Mouse (Mus musculus) midbrain, embryonic 13.5 days (tissue): Measurements from ENCODE around the gene Iqgap2. TPM values are rescaled to one million over a fixed set of nuclear protein-coding genes. Genes with fewer than 3 reads are reported as not detected.
A peak's percentile ranks its signal among the peaks of the same experiment; 100 is the strongest.

Experiments used
- ATAC-seq: fragments of 200-750 bp; cut with Nextera tagmentation; 2 replicates; pipeline ENCODE4 v1.8.0; 2017; ENCODE audit warnings: mild to moderate bottlenecking, moderate TSS enrichment, moderate library complexity
- H3K27ac ChIP-seq: fragments of 300-500 bp; sonication (generic); 2 replicates; pipeline ENCODE4 v1.5.1; 2015; ENCODE audit warnings: inconsistent platforms, mild to moderate bottlenecking, moderate library complexity
- H3K27me3 ChIP-seq: fragments of 300-500 bp; sonication (generic); 2 replicates; pipeline ENCODE4 v1.6.1; 2015; ENCODE audit warnings: mild to moderate bottlenecking, inconsistent platforms
- H3K36me3 ChIP-seq: fragments of 300-500 bp; sonication (generic); 2 replicates; pipeline ENCODE4 v1.6.1; 2015; ENCODE audit warnings: mild to moderate bottlenecking, inconsistent platforms
- H3K4me1 ChIP-seq: fragments of 300-500 bp; sonication (generic); replicated peaks from 2 replicates; pipeline ENCODE4 v1.6.1; 2015; ENCODE audit warnings: inconsistent platforms
- H3K4me2 ChIP-seq: fragments of 300-500 bp; sonication (generic); replicated peaks from 2 replicates; pipeline ENCODE4 v1.6.1; 2015; ENCODE audit warnings: moderate library complexity, mild to moderate bottlenecking, inconsistent platforms
- H3K4me3 ChIP-seq: fragments of 300-500 bp; sonication (generic); replicated peaks from 2 replicates; pipeline ENCODE4 v1.5.1; 2015; ENCODE audit warnings: mild to moderate bottlenecking, inconsistent platforms
- H3K9ac ChIP-seq: fragments of 300-500 bp; sonication (generic); replicated peaks from 2 replicates; pipeline ENCODE4 v1.6.1; 2015; ENCODE audit warnings: mild to moderate bottlenecking, inconsistent platforms
- H3K9me3 ChIP-seq: fragments of 300-500 bp; sonication (generic); 2 replicates; pipeline ENCODE4 v1.6.1; 2016; ENCODE audit warnings: mild to moderate bottlenecking, inconsistent platforms
- WGBS: fragments of 180-500 bp; shearing (Covaris S2); methylation state at CpG from one replicate; pipeline ENCODE4 v1.1.7; 2015; 5-methylcytosine and 5-hydroxymethylcytosine counted together
- polyA plus RNA-seq: library from polyadenylated mRNA; unstranded; fragments of >200 nt; fragmentation: Nextera tagmentation; extraction: Ambion mirVana; gene quantifications from 2 replicates; pipeline ENCODE4 v1.2.1, GENCODE M21; 2015

Iqgap2 gene
- polyA plus RNA-seq, 1 experiment from 2014 or later, result 7.4 TPM

DNA sequence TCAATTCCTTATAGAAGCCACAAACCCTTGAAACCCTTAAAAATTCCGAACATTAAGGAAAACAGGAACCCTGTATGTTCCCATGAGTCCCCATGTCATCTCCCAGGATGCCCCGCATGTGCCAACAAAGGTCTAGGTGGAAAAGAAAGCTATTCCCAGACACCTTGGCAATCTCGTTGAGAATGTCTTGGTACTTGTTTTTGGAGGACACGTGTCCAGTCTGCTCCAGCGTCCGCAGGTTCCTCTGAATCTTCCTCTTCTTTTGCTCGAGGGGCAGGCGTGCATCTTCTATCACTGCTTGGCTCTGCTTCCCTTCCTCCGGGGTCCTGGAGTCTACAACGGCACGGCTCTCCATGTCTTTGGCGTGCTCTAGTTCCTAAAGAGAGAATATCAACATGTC, 256.4 kb downstream of the Iqgap2 start:
- Histone ChIP-seq H3K27me3 (no peaks in the 10 kb centered on the region), H3K4me3 (no peak overlapping the region), H3K9ac (no peak overlapping the region), H3K9me3 (no peaks in the 10 kb centered on the region), H3K36me3 (peaks cover 7% of the 10 kb centered on the region; the same call in 1 of the 2 replicates), H3K4me1 (peaks cover 11% of the 10 kb centered on the region), H3K4me2 (no peak overlapping the region), H3K27ac (no peak overlapping the region)
- no peak for ATAC-seq
- WGBS, result 93% methylated on average over 12 of the region's 12 CpGs

DNA sequence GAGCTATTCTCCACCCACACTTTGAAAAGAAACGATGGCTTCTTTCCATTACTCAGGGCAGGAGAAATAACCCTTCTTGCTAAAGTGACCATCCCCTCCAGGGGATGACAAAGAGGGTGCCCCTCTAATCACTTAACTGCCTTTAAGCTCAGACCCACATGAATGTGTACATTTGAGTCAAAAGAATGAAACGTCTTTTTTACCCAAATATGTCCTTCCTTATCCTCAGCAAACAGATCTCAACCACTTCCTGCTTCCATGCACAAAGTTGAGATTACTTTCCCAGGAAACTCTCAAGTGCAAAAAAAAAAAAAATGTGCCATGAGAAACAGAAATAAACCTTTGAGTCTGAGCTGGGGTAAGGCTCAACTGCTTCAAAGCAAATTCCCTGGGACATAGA, 257.3 kb downstream of the Iqgap2 start:
- H3K9ac ChIP-seq, result no peak overlapping the region
- no peak overlapping the region for H3K4me3 ChIP-seq
- peaks cover 8% of the 10 kb centered on the region; the same call in 1 of the 2 replicates for H3K36me3 ChIP-seq
- peaks cover 10% of the 10 kb centered on the region for H3K4me1 ChIP-seq
- no peaks in the 10 kb centered on the region for H3K9me3 ChIP-seq
- no peak overlapping the region for H3K27ac ChIP-seq
- no peaks in the 10 kb centered on the region for H3K27me3 ChIP-seq
- H3K4me2 ChIP-seq, result no peak overlapping the region
- ATAC-seq, result no peak
- WGBS, result 60% methylated on average over 2 of the region's 2 CpGs

DNA sequence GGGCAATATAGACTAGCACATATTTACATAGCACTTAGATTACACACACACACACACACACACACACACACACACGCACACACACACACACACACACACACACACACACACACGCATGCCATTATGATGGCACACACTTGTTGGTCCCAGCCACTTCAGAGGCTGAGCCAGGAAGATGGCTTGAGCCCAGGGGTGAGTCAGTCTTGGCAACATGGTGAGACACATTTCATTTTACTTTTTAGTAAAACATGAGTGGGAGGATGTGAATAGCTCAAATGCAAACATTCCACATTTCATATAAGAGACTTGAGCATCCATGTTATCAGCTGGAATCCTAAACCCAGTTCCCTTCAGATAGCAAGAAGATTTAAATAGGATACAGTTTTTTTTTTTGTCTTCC, 258.3 kb downstream of the Iqgap2 start:
- Histone ChIP-seq H3K4me2 (no peak overlapping the region), H3K9me3 (no peaks in the 10 kb centered on the region), H3K27ac (no peak overlapping the region), H3K9ac (no peak overlapping the region), H3K27me3 (no peaks in the 10 kb centered on the region), H3K4me1 (no peaks in the 10 kb centered on the region), H3K4me3 (no peak overlapping the region), H3K36me3 (peaks cover 16% of the 10 kb centered on the region)
- 68% methylated on average over 2 of the region's 2 CpGs for WGBS
- ATAC-seq, result no peak

DNA sequence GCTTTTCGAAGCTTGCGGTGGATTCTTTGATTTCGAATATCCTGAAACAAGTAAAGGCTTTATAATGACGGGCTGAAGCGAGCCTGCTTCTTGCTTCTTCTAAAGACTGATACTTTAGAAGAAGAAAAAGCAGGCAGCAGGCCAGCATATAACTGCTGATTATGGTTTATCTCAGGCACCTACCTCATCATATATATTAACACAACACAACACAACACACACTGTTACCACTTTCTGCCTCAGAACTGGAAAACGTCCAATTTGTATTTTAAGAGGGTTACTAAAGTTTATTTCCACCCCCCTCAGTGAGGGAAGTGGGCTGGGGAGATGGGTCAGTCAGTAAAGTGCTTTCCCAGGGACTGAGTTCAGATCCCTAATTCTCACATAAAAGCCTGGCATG, 259.6 kb downstream of the Iqgap2 start:
- ATAC-seq, result no peak
- Histone ChIP-seq H3K27me3 (no peaks in the 10 kb centered on the region), H3K4me1 (no peaks in the 10 kb centered on the region), H3K36me3 (peaks cover 16% of the 10 kb centered on the region), H3K9ac (no peak overlapping the region), H3K4me3 (no peak overlapping the region), H3K27ac (no peak overlapping the region), H3K9me3 (no peaks in the 10 kb centered on the region), H3K4me2 (no peak overlapping the region)
- 94% methylated on average over 6 of the region's 6 CpGs for WGBS

DNA sequence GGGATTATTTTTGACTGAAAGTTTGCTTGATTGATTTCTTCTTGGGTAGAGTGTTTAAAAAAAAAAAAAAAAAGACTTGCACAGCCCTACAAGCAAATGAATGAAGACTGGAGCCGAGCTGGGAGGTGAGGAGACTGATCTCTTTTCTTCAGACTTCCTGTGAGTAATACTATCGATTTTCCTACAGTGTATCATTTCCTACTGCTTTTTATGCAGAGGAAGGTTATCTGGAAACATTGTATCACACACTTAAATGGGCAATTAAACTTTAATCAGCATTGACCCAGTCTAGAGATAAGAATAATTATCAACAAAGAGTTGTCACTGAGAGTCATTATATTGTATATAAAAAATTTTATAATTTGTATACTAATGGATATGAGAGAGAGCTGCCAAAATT, 261.0 kb downstream of the Iqgap2 start:
- H3K4me1 ChIP-seq, result no peaks in the 10 kb centered on the region
- no peak overlapping the region for H3K9ac ChIP-seq
- H3K27me3 ChIP-seq, result no peaks in the 10 kb centered on the region
- no peak overlapping the region for H3K4me3 ChIP-seq
- 88% methylated on average over 2 of the region's 2 CpGs for WGBS
- no peak for ATAC-seq
- H3K4me2 ChIP-seq, result no peak overlapping the region
- H3K36me3 ChIP-seq, result peaks cover 16% of the 10 kb centered on the region
- no peak overlapping the region for H3K27ac ChIP-seq
- H3K9me3 ChIP-seq, result no peaks in the 10 kb centered on the region

DNA sequence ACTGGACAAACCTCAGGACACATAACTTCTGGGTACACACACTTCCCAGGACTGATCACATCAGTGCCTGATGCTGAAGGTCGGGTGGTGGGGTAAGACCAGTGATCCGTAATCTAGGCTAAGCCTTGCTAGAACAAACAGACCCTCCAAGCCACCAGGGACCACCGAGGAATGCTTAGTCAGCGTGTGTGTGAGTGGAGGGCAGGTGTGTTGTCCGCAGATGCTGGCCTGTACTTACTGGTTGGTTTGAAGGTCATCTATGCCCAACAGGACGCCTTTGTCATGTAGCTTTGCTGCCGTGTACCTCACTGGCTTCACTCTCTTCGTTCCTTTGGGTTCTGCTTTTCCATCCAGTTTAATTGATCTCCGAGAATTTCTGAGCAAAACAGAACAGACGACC, 262.0 kb downstream of the Iqgap2 start:
- Histone ChIP-seq H3K4me1 (no peaks in the 10 kb centered on the region), H3K27ac (no peak overlapping the region), H3K36me3 (peaks cover 16% of the 10 kb centered on the region), H3K27me3 (no peaks in the 10 kb centered on the region), H3K9me3 (no peaks in the 10 kb centered on the region), H3K4me3 (no peak overlapping the region), H3K9ac (no peak overlapping the region), H3K4me2 (no peak overlapping the region)
- 91% methylated on average over 10 of the region's 10 CpGs for WGBS
- ATAC-seq, result no peak

DNA sequence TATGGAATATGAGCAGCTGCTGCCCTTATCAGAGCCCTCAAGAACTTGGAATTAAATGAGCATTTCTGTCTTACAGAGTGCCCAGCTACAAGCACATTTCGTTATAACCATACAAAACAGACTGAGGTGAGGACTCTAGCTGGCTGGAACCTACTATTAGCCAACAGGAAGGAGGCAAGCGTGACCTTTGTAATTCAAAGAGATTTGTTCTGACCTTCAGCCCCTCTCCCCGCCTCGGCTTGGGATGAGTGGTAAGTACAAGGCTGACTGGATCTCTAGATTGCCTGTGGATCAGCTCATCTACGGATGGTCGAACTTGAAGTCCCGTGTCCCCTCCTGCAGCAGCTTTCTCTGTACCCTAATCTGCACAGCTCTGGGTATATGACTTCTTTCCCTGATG, 265.0 kb downstream of the Iqgap2 start:
- Histone ChIP-seq H3K4me2 (no peak overlapping the region), H3K27ac (no peak overlapping the region), H3K9me3 (no peaks in the 10 kb centered on the region), H3K27me3 (no peaks in the 10 kb centered on the region), H3K4me3 (no peak overlapping the region), H3K4me1 (no peaks in the 10 kb centered on the region), H3K9ac (no peak overlapping the region), H3K36me3 (peaks cover 12% of the 10 kb centered on the region)
- ATAC-seq, result no peak
- 54% methylated on average over 7 of the region's 7 CpGs for WGBS

DNA sequence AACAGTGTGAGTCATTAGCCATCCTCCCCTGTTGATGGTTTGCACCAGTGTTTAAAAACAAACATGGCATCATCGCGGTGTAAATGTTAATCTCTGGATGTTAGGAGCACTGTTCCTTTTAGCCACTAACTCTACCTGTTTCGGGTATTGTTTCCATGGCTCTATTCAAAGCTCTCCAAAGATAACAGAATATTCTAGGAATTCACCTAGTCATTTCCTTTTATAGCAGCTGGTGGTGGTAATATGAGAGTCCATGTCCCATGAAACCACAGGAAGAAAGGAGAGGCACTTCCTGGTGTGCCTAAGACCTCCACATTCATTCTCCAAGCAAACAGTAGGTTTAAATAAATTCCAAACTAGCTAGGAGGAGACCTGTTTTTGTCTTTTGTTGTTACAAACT, 268.7 kb downstream of the Iqgap2 start:
- 89% methylated on average over 3 of the region's 3 CpGs for WGBS
- Histone ChIP-seq H3K27ac (no peak overlapping the region), H3K9ac (no peak overlapping the region), H3K9me3 (no peaks in the 10 kb centered on the region), H3K4me3 (no peak overlapping the region), H3K4me1 (no peaks in the 10 kb centered on the region), H3K36me3 (no peaks in the 10 kb centered on the region; the same call in 1 of the 2 replicates), H3K4me2 (no peak overlapping the region), H3K27me3 (no peaks in the 10 kb centered on the region)
- no peak for ATAC-seq

DNA sequence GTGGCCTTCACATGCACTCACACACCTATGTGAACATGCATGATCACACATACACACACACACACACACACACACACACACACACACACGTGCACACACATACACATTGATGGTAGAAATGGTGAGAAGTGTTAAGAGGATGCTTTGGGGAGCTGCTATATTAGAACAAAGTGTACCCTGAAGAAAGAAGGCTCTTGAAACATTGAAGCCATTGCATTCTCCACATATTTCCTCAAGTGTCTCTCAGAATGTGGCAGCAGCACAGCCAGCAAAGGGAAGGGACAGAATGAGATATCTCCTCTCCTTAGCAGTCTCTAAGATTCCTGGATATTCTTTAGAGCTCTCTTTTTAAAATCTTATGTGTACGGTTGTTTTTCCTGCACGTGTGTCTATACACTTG, 270.2 kb downstream of the Iqgap2 start:
- no peaks in the 10 kb centered on the region for H3K27me3 ChIP-seq
- no peak overlapping the region for H3K4me2 ChIP-seq
- H3K4me3 ChIP-seq, result no peak overlapping the region
- no peak for ATAC-seq
- peaks cover 7% of the 10 kb centered on the region for H3K4me1 ChIP-seq
- no peaks in the 10 kb centered on the region for H3K36me3 ChIP-seq
- 88% methylated on average over 3 of the region's 3 CpGs for WGBS
- H3K27ac ChIP-seq, result no peak overlapping the region
- no peaks in the 10 kb centered on the region for H3K9me3 ChIP-seq
- no peak overlapping the region for H3K9ac ChIP-seq

DNA sequence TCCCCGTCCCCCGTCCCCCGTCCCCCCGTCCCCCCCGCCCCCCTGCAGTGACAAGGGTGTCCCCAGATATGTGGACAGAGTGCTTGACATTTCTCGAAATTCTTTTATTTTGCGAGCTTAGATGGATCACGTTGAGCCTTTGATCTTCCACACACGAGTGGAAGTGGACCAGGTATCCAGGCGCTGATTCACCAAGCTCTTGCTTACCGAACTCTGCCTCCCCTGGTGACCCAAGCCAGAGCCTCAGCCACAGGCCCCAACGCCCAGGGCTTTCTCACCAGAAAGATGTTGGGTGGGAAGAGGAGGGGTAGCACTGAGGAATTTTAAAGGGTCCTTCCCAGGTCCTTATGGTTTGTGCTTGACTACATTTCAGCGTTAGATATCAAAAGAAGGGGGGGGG, 272.9 kb downstream of the Iqgap2 start:
- Histone ChIP-seq H3K9ac (peak overlapping the region; percentile 95), H3K4me2 (peak overlapping the region; percentile 80), H3K9me3 (no peaks in the 10 kb centered on the region), H3K36me3 (0 out of 2 replicates have a peak, but pooled peaks cover 6% of the 10 kb centered on the region), H3K4me1 (peaks cover 31% of the 10 kb centered on the region), H3K4me3 (peak overlapping the region; percentile 88), H3K27me3 (no peaks in the 10 kb centered on the region), H3K27ac (peak overlapping the region; percentile 66; the same call in 1 of the 2 replicates)
- 4% methylated on average over 13 of the region's 13 CpGs for WGBS
- peak; percentile 18; the same call in 1 of the 2 replicates for ATAC-seq

DNA sequence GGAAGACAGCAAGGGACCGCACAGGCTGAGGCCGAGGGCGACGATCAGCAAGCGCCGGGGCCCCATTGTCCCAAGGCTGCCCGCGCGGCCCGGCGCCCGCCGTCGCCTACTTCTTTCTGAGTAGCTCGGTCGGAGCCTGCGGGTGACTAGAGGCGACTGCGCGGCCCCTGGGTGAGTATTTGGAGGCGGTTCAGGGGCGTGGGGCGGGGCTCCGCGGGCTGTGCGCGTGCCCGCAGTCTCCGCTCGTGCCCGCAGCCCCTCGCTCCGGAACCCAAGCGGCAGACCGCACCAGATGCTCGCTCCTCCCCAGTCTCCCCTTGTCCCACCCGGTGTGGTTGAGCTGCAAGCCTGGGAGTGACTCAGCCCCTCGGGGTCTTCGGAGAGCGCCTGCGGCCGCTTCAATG, 273.4 kb downstream of the Iqgap2 start, which contains the start of gene F2r:
TSS of gene F2r (minus strand) at position 179 of the 404 bp plus-strand sequence.
- H3K4me2 ChIP-seq, result peak within 1 kb of the TSS; percentile 80
- H3K27me3 ChIP-seq, result no peaks in the 10 kb centered on the region
- H3K9ac ChIP-seq, result peak within 1 kb of the TSS; percentile 95
- H3K4me3 ChIP-seq, result peak within 1 kb of the TSS; percentile 88
- H3K9me3 ChIP-seq, result no peaks in the 10 kb centered on the region
- 0 out of 2 replicates have a peak, but pooled peaks cover 6% of the 10 kb centered on the region for H3K36me3 ChIP-seq
- peak within 1 kb of the TSS; percentile 66 for H3K27ac ChIP-seq
- peaks cover 31% of the 10 kb centered on the region for H3K4me1 ChIP-seq
- under 1% methylated on average over 42 of the region's 42 CpGs for WGBS
- peak; percentile 94 for ATAC-seq

DNA sequence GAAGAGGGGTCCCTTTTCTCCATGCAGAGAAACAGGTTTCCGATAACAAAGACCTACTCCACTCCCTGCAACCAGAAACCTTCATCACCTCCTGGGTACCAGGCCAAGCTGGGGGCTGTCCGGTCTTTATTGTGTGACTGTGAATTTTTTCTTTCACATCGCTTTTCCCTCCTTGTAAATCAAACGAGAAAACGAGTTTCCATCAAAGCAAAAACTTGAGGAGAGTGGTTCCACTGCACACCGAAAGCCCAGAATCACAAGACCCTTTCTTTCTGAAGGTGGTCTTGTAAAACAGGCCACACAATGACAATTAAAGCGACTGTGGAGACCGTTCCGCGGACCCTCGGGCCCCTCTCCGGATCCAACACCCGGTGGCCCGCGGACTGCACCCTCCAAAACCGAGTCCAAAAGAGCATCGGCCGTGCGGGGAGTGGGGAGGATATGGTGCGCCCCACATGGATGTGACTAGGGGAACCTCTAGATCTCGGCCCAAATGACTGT, 274.0 kb downstream of the Iqgap2 start:
- under 1% methylated on average over 21 of the region's 21 CpGs for WGBS
- peak; percentile 53 for ATAC-seq
- peaks cover 6% of the 10 kb centered on the region; the same call in 1 of the 2 replicates for H3K36me3 ChIP-seq

More for the DNA sequence above, 274.0 kb downstream of the Iqgap2 start:
- Histone ChIP-seq H3K27me3 (no peaks in the 10 kb centered on the region), H3K4me3 (peak overlapping the region; percentile 88), H3K4me2 (peak overlapping the region; percentile 80), H3K9me3 (no peaks in the 10 kb centered on the region), H3K4me1 (peaks cover 31% of the 10 kb centered on the region), H3K27ac (peak overlapping the region; percentile 66), H3K9ac (peak overlapping the region; percentile 95)
